Mouse (Mus musculus): ENCODE data around the gene Rnls. TPM values are rescaled to one million over a fixed set of nuclear protein-coding genes. Genes with fewer than 3 reads are reported as not detected.

Rnls gene
- total and polyA plus RNA-seq, 3 experiments: not detected

DNA sequence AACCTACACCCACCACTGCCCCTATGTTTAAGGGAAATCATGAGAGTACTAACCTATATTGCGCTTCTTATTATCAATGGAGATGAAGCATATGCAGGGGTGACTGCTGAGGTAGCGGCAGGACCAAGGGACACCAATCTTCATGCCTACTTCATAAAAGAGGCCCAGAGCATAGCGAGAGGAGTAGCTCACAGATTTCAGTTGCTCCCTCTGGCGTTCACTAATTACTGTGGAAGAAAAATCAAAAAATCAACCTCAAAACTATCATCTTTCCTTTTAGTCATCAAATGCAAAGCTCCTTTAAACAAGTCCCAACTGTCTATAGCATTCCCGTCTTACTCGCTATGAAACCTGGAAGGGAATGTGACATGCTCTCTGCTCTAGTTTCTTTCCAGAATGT is 189.7 kb downstream of the Rnls start:
- Histone ChIP-seq H3K9me3 (replicated peaks; ENCODE audit: insufficient read depth, low read length) (no peaks in the 10 kb centered on the region), H3K9ac (ENCODE audit: control insufficient read depth, low read depth, low read length, poor library complexity, severe bottlenecking) (no peak overlapping the region), H3K36me3 (ENCODE audit: control insufficient read depth in 1 of 2, insufficient read depth in 2 of 2, low read length in 2 of 2) (no peaks in the 10 kb centered on the region), H3K4me1 (ENCODE audit: control insufficient read depth in 1 of 2, insufficient read depth in 2 of 2, low read length in 2 of 2) (no peaks in the 10 kb centered on the region), H3K27ac (ENCODE audit: control insufficient read depth, low read depth, low read length) (no peak overlapping the region), H3K4me3 (ENCODE audit: control insufficient read depth in 1 of 2, insufficient read depth in 1 of 2, low read depth in 2 of 2, low read length in 2 of 2) (no peak overlapping the region), H3K27me3 (ENCODE audit: control insufficient read depth in 1 of 2, insufficient read depth in 2 of 2, low read length in 2 of 2) (no peaks in the 10 kb centered on the region), H3K79me2 (ENCODE audit: control insufficient read depth, insufficient read depth, low read length, poor library complexity) (no peaks in the 10 kb centered on the region)
- DNase-seq (ENCODE audit: low read depth, low spot score): no peak
- TF ChIP-seq MAFK (IDR thresholded peaks at IDR 0.05; ENCODE audit: borderline replicate concordance, low read depth, low read length) (no peak), MYC (IDR thresholded peaks at IDR 0.05; ENCODE audit: low read depth, low read length) (no peak), ZMIZ1 (IDR thresholded peaks at IDR 0.05; ENCODE audit: low read depth, low read length) (no peak), POLR2AphosphoS2 (IDR thresholded peaks at IDR 0.05; ENCODE audit: low read length) (no peak), CTCF (IDR thresholded peaks at IDR 0.05 in 2 of 3, conservative IDR thresholded peaks at IDR 0.05 in 1 of 3; ENCODE audit: control insufficient read depth in 1 of 3, insufficient read depth in 1 of 3, low read depth in 2 of 3, low read length in 3 of 3, poor library complexity in 1 of 3, severe bottlenecking in 1 of 3) (peak in 1 of 3 experiments; percentile 35; a peak in 2 of 6 replicates), BHLHE40 (IDR thresholded peaks at IDR 0.05; ENCODE audit: borderline replicate concordance, low read depth, low read length) (no peak), TBP (IDR thresholded peaks at IDR 0.05; ENCODE audit: low read depth, low read length) (no peak), MXI1 (IDR thresholded peaks at IDR 0.05; ENCODE audit: low read depth, low read length) (no peak), USF2 (IDR thresholded peaks at IDR 0.05; ENCODE audit: borderline replicate concordance in 1 of 2, insufficient read depth in 1 of 2, low read depth in 1 of 2, low read length in 2 of 2) (no peak), SMC3 (IDR thresholded peaks at IDR 0.05; ENCODE audit: low read depth, low read length) (peak; percentile 63), TAL1 (IDR thresholded peaks at IDR 0.05; ENCODE audit: low read length) (no peak), MAX (IDR thresholded peaks at IDR 0.05; ENCODE audit: low read length) (no peak), MAZ (IDR thresholded peaks at IDR 0.05; ENCODE audit: low read depth, low read length) (no peak), RAD21 (IDR thresholded peaks at IDR 0.05; ENCODE audit: low read depth, low read length) (peak; percentile 22), KAT2A (conservative IDR thresholded peaks at IDR 0.05; ENCODE audit: low read depth, low read length) (no peak)

DNA sequence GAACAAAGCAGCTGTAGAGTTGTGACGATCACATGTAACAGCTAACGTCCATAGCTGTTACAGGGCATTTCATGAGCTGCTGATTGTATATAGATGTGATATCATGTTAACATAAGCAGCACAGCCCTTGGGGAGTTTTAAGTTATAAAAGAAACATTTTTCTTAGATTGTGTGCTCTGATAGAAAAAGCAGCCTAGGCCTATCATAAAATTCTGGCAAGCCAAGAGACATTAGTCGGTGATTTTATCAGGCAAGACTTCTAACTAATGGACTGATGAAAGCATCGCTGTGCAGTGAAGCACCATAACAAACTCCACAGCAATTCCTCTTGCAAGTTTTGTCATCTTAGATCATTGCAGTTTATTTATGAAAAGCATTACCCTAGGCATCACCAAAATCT is 190.9 kb downstream of the Rnls start:
- no peaks in the 10 kb centered on the region for H3K36me3 ChIP-seq (ENCODE audit: control insufficient read depth in 1 of 2, insufficient read depth in 2 of 2, low read length in 2 of 2)
- DNase-seq (ENCODE audit: low read depth, low spot score): no peak
- H3K79me2 ChIP-seq (ENCODE audit: control insufficient read depth, insufficient read depth, low read length, poor library complexity): no peaks in the 10 kb centered on the region
- H3K27me3 ChIP-seq (ENCODE audit: control insufficient read depth in 1 of 2, insufficient read depth in 2 of 2, low read length in 2 of 2): no peaks in the 10 kb centered on the region
- no peak for TF ChIP-seq RAD21 (IDR thresholded peaks at IDR 0.05; ENCODE audit: low read depth, low read length)
- no peak for TF ChIP-seq ZKSCAN1 (IDR thresholded peaks at IDR 0.05; ENCODE audit: low read depth, low read length)
- TF ChIP-seq MAFK (IDR thresholded peaks at IDR 0.05; ENCODE audit: borderline replicate concordance, low read depth, low read length): no peak
- H3K27ac ChIP-seq (ENCODE audit: control insufficient read depth, low read depth, low read length): no peak overlapping the region
- no peaks in the 10 kb centered on the region for H3K4me1 ChIP-seq (ENCODE audit: control insufficient read depth in 1 of 2, insufficient read depth in 2 of 2, low read length in 2 of 2)
- no peaks in the 10 kb centered on the region for H3K9me3 ChIP-seq (replicated peaks; ENCODE audit: insufficient read depth, low read length)
- no peak overlapping the region for H3K4me3 ChIP-seq (ENCODE audit: control insufficient read depth in 1 of 2, insufficient read depth in 1 of 2, low read depth in 2 of 2, low read length in 2 of 2)
- no peak overlapping the region for H3K9ac ChIP-seq (ENCODE audit: control insufficient read depth, low read depth, low read length, poor library complexity, severe bottlenecking)
